Mouse (Mus musculus): ENCODE data around the gene Tmprss3. TPM values are rescaled to one million over a fixed set of nuclear protein-coding genes. Genes with fewer than 3 reads are reported as not detected.

Tmprss3 gene
- polyA plus RNA-seq, 1 experiment from 2014 or later: 0.16 TPM

- no peak for DNase-seq (ENCODE audit: low spot score, missing footprints)
Measured at GRCm38 (mm10) chr17:31183180-31183974, 15.4 kb downstream of the Tmprss3 start.

GRCm38 (mm10) chr17:31181490-31181889 lies 17.3 kb downstream of the Tmprss3 start:
- DNase-seq (ENCODE audit: low spot score, missing footprints): no peak
- no peak for ATAC-seq (ENCODE audit: low FRiP score)
- no peaks in the 10 kb centered on the region for H3K9me3 ChIP-seq (ENCODE audit: control insufficient read depth, low read length)
- H3K4me1 ChIP-seq (ENCODE audit: control insufficient read depth, insufficient read depth, low read length): no peaks in the 10 kb centered on the region
- no peaks in the 10 kb centered on the region for H3K36me3 ChIP-seq (ENCODE audit: control insufficient read depth, insufficient read depth, low read length)
- H3K27me3 ChIP-seq (ENCODE audit: control insufficient read depth, insufficient read depth, low read length): no peaks in the 10 kb centered on the region
- H3K4me3 ChIP-seq (ENCODE audit: low read depth, low read length): no peak overlapping the region
- 90% methylated on average over 4 of the region's 4 CpGs for WGBS
- H3K9ac ChIP-seq (ENCODE audit: low read length): no peak overlapping the region
- no peak overlapping the region for H3K27ac ChIP-seq (ENCODE audit: low read depth, low read length)
- no peak overlapping the region for H3K4me2 ChIP-seq

More at GRCm38 (mm10) chr17:31183180-31183974, 15.4 kb downstream of the Tmprss3 start:
- Histone ChIP-seq H3K4me2 (no peak overlapping the region), H3K9me3 (ENCODE audit: control insufficient read depth, low read length) (no peaks in the 10 kb centered on the region), H3K36me3 (ENCODE audit: control insufficient read depth, insufficient read depth, low read length) (no peaks in the 10 kb centered on the region), H3K4me3 (ENCODE audit: low read depth, low read length) (no peak overlapping the region), H3K27me3 (ENCODE audit: control insufficient read depth, insufficient read depth, low read length) (no peaks in the 10 kb centered on the region), H3K4me1 (ENCODE audit: control insufficient read depth, insufficient read depth, low read length) (no peaks in the 10 kb centered on the region), H3K27ac (ENCODE audit: low read depth, low read length) (no peak overlapping the region), H3K9ac (ENCODE audit: low read length) (no peak overlapping the region)
- no peak for ATAC-seq (ENCODE audit: low FRiP score)
- WGBS: 75% methylated on average over 12 of the region's 12 CpGs

- ATAC-seq (ENCODE audit: low FRiP score) (no peak), DNase-seq (ENCODE audit: low spot score, missing footprints) (no peak)
- Histone ChIP-seq H3K4me3 (ENCODE audit: low read depth, low read length) (no peak overlapping the region), H3K27ac (ENCODE audit: low read depth, low read length) (no peak overlapping the region), H3K9ac (ENCODE audit: low read length) (no peak overlapping the region), H3K27me3 (ENCODE audit: control insufficient read depth, insufficient read depth, low read length) (no peaks in the 10 kb centered on the region), H3K4me1 (ENCODE audit: control insufficient read depth, insufficient read depth, low read length) (no peaks in the 10 kb centered on the region), H3K9me3 (ENCODE audit: control insufficient read depth, low read length) (no peaks in the 10 kb centered on the region), H3K36me3 (ENCODE audit: control insufficient read depth, insufficient read depth, low read length) (no peaks in the 10 kb centered on the region), H3K4me2 (no peak overlapping the region)
- WGBS: 94% methylated on average over 4 of the region's 4 CpGs
Measured at GRCm38 (mm10) chr17:31176321-31176720, 22.5 kb downstream of the Tmprss3 start.

DNA sequence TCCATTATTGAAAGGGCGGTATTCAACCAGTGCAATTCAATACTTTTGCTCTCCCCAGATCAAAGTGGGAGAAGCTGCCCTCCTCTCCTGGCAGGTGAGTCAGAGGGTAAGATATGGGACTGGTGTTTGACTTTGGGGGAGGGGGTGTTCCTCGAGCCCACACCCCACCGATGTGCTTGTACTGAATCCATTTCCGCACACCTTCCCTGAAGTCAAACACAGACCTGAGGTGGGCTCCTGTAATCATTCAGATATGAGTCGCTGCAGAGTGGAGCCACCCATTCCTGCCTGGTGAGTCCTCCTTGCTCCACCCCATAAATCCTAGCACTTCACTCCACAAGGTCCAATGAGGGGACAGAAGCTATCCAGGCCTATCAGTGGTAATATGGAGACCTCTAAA lies 29.0 kb downstream of the Tmprss3 start:
- ATAC-seq (ENCODE audit: low FRiP score) (no peak), DNase-seq (ENCODE audit: low spot score, missing footprints) (no peak)
- Histone ChIP-seq H3K9me3 (ENCODE audit: control insufficient read depth, low read length) (no peaks in the 10 kb centered on the region), H3K36me3 (ENCODE audit: control insufficient read depth, insufficient read depth, low read length) (no peaks in the 10 kb centered on the region), H3K4me1 (ENCODE audit: control insufficient read depth, insufficient read depth, low read length) (no peaks in the 10 kb centered on the region), H3K4me2 (no peak overlapping the region), H3K27me3 (ENCODE audit: control insufficient read depth, insufficient read depth, low read length) (no peaks in the 10 kb centered on the region), H3K9ac (ENCODE audit: low read length) (no peak overlapping the region), H3K27ac (ENCODE audit: low read depth, low read length) (no peak overlapping the region), H3K4me3 (ENCODE audit: low read depth, low read length) (no peak overlapping the region)
- WGBS: 83% methylated on average over 5 of the region's 5 CpGs

- Histone ChIP-seq H3K27ac (ENCODE audit: low read depth, low read length) (no peak within 1 kb of the TSS), H3K4me1 (ENCODE audit: control insufficient read depth, insufficient read depth, low read length) (no peaks in the 10 kb centered on the region), H3K9ac (ENCODE audit: low read length) (no peak within 1 kb of the TSS), H3K36me3 (ENCODE audit: control insufficient read depth, insufficient read depth, low read length) (no peaks in the 10 kb centered on the region), H3K27me3 (ENCODE audit: control insufficient read depth, insufficient read depth, low read length) (no peaks in the 10 kb centered on the region), H3K4me3 (ENCODE audit: low read depth, low read length) (no peak within 1 kb of the TSS), H3K4me2 (no peak within 1 kb of the TSS), H3K9me3 (ENCODE audit: control insufficient read depth, low read length) (no peaks in the 10 kb centered on the region)
- WGBS: 90% methylated on average over 6 of the region's 6 CpGs
- DNase-seq (ENCODE audit: low spot score, missing footprints) (no peak), ATAC-seq (ENCODE audit: low FRiP score) (no peak)
Measured at GRCm38 (mm10) chr17:31165127-31165526, 33.6 kb downstream of the Tmprss3 start, which contains the start of gene Tff1. Gene Tff1 (minus strand): TSS chr17:31165277.

GRCm38 (mm10) chr17:31163821-31164220 lies 35.0 kb downstream of the Tmprss3 start:
- WGBS: 88% methylated on average over 2 of the region's 2 CpGs
- no peak for ATAC-seq (ENCODE audit: low FRiP score)
- no peaks in the 10 kb centered on the region for H3K9me3 ChIP-seq (ENCODE audit: control insufficient read depth, low read length)
- no peaks in the 10 kb centered on the region for H3K4me1 ChIP-seq (ENCODE audit: control insufficient read depth, insufficient read depth, low read length)
- DNase-seq (ENCODE audit: low spot score, missing footprints): no peak
- no peak overlapping the region for H3K4me2 ChIP-seq
- no peaks in the 10 kb centered on the region for H3K36me3 ChIP-seq (ENCODE audit: control insufficient read depth, insufficient read depth, low read length)
- H3K4me3 ChIP-seq (ENCODE audit: low read depth, low read length): no peak overlapping the region
- no peaks in the 10 kb centered on the region for H3K27me3 ChIP-seq (ENCODE audit: control insufficient read depth, insufficient read depth, low read length)
- no peak overlapping the region for H3K9ac ChIP-seq (ENCODE audit: low read length)
- no peak overlapping the region for H3K27ac ChIP-seq (ENCODE audit: low read depth, low read length)

DNA sequence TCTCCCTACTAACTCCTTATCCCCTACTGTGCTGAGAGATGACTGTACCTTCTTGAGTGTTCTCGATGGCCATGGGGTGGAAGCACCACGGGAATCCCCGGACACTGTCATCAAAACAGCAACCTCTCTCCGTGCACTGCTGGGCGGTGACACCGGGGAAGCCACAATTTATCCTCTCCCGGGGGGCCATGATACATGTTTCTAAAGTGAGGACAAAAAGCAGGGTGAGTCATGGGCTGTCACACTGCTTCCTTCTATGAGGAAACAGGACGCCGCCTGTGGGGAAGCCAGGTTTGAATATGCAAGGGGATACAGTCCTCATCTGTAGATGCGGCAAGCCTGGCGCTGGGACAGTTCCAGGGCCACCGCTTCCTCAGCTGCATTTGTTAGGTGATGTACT lies 36.2 kb downstream of the Tmprss3 start:
- Histone ChIP-seq H3K36me3 (ENCODE audit: control insufficient read depth, insufficient read depth, low read length) (no peaks in the 10 kb centered on the region), H3K9me3 (ENCODE audit: control insufficient read depth, low read length) (no peaks in the 10 kb centered on the region), H3K4me1 (ENCODE audit: control insufficient read depth, insufficient read depth, low read length) (no peaks in the 10 kb centered on the region), H3K27ac (ENCODE audit: low read depth, low read length) (no peak overlapping the region), H3K27me3 (ENCODE audit: control insufficient read depth, insufficient read depth, low read length) (no peaks in the 10 kb centered on the region), H3K4me2 (no peak overlapping the region), H3K4me3 (ENCODE audit: low read depth, low read length) (no peak overlapping the region), H3K9ac (ENCODE audit: low read length) (no peak overlapping the region)
- WGBS: 91% methylated on average over 12 of the region's 12 CpGs
- no peak for DNase-seq (ENCODE audit: low spot score, missing footprints)
- no peak for ATAC-seq (ENCODE audit: low FRiP score)

- H3K4me2 ChIP-seq: no peak overlapping the region
- H3K9me3 ChIP-seq (ENCODE audit: control insufficient read depth, low read length): no peaks in the 10 kb centered on the region
- no peaks in the 10 kb centered on the region for H3K4me1 ChIP-seq (ENCODE audit: control insufficient read depth, insufficient read depth, low read length)
- ATAC-seq (ENCODE audit: low FRiP score) (no peak), DNase-seq (ENCODE audit: low spot score, missing footprints) (no peak)
- H3K27me3 ChIP-seq (ENCODE audit: control insufficient read depth, insufficient read depth, low read length): no peaks in the 10 kb centered on the region
- WGBS: 74% methylated on average over 4 of the region's 4 CpGs
- no peak overlapping the region for H3K9ac ChIP-seq (ENCODE audit: low read length)
- no peak overlapping the region for H3K27ac ChIP-seq (ENCODE audit: low read depth, low read length)
- no peaks in the 10 kb centered on the region for H3K36me3 ChIP-seq (ENCODE audit: control insufficient read depth, insufficient read depth, low read length)
- H3K4me3 ChIP-seq (ENCODE audit: low read depth, low read length): no peak overlapping the region
Measured at GRCm38 (mm10) chr17:31160291-31160690, 38.5 kb downstream of the Tmprss3 start.

DNA sequence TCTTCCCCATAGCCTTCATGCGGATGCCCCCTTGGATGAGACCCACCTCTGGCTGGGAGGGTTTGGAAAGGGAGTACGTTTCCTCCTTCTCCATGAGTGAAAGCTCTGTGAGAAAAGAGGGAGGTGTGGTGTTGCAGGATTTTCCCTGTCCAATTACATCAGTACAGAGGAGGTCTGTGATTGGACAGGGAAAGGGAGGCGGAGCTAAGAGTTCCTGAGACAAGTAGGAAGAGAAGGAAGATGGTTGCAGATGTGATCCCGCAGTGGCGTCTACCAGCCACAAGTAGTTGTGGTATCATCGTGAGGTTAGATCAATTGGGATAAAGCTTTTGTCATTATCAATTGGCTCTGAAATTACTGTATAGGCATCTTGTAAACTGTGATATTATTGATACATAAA lies 40.9 kb downstream of the Tmprss3 start:
- ATAC-seq (ENCODE audit: low FRiP score): no peak
- Histone ChIP-seq H3K4me3 (ENCODE audit: low read depth, low read length) (no peak overlapping the region), H3K4me1 (ENCODE audit: control insufficient read depth, insufficient read depth, low read length) (no peaks in the 10 kb centered on the region), H3K9ac (ENCODE audit: low read length) (no peak overlapping the region), H3K36me3 (ENCODE audit: control insufficient read depth, insufficient read depth, low read length) (no peaks in the 10 kb centered on the region), H3K27me3 (ENCODE audit: control insufficient read depth, insufficient read depth, low read length) (no peaks in the 10 kb centered on the region), H3K9me3 (ENCODE audit: control insufficient read depth, low read length) (no peaks in the 10 kb centered on the region), H3K27ac (ENCODE audit: low read depth, low read length) (no peak overlapping the region), H3K4me2 (no peak overlapping the region)
- DNase-seq (ENCODE audit: low spot score, missing footprints): no peak
- WGBS: 80% methylated on average over 6 of the region's 6 CpGs

All from midbrain, embryonic 11.5 days (tissue).